Mouse (Mus musculus): Measurements from ENCODE around the gene Rnf103. TPM values are rescaled to one million over a fixed set of nuclear protein-coding genes. Genes with fewer than 3 reads are reported as not detected.
"Not testable (repeated sequence)": the region's sequence is repeated elsewhere in the genome, so short reads cannot be mapped to it uniquely, and the experiment has no call there.

Rnf103 gene
- 1 to 10 TPM; 3.6 to 6.5 (median 6.3) TPM for polyA plus RNA-seq (2017; shearing (Covaris generic))

DNA sequence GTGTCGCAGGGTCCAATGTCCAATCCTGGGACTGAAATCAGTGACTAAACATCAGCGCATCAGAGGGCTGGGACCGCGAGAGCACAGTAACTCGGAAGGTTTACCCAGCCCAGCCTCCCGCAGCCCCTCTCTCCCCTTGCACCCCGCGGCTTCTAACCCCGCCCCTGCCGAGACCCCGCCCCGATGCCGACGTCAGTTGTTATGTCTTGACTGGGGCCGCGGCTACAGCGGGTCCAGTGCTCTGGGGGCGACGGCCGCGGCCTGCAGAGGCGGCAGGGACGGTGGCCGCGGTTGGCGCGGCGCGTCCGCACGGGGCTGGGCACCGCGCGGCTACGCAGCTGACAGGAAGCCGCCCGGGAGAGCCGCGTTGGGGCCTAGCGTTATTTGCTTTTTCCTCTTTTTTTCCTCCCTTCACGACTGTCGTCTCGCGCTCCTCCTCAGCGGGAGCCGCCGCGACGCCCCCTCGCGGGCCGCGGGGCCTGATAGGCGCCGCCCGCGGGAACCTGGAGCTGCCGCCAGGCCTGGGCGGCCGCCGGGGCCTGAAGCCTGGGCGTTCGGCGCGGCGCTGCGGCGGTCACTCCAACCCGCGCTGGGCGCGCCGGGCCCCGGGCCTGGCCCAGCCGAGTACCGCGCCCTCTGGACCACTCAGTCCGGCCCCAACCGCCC is at the start of gene Rnf103:
Rnf103 (plus strand) TSS at position 220 of the 666 bp plus-strand sequence.
- peak; percentile 81 for ATAC-seq

DNA sequence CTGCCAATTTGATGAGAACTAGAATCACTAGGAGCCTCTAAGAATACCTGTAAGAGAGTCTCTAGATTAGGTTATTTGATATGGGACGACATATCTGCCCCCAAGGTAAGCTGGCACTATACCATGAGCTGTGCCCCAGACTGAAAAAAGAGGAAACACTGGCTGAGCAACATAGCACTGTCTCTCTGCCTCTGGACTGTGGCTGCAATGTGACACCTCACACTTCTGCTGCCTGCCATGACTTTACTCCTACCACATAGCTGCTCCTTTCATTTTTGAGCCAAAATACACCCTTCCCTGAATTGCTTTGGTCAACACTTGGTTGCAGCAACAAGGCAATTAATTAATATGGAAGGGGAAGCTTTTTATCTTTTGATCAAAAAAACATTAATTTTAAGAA is 48.9 kb upstream of the Rnf103 start:
- ATAC-seq, result no peak

GRCm38 (mm10) chr6:71445560-71445959 is 48.1 kb upstream of the Rnf103 start:
- ATAC-seq, result no peak

DNA sequence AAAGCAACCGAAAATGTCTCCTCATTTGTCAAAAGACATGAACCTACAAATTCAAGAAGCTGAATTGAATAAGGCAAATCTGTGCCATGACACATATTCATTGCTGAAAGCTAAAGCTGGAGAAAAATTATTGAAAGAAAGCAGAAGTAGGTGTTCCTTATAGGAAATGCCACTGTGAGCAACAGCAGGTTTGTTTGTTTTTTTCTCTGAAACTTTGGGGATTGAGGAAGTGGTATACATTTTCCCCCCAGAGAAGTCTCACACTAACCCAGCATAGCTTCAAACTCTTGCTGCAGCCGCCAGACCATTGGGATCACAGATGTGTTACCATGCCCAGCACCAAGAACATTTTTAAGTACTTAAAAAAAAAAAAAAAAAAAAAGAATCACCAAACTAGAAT is 40.9 kb upstream of the Rnf103 start:
- ATAC-seq, result no peak

DNA sequence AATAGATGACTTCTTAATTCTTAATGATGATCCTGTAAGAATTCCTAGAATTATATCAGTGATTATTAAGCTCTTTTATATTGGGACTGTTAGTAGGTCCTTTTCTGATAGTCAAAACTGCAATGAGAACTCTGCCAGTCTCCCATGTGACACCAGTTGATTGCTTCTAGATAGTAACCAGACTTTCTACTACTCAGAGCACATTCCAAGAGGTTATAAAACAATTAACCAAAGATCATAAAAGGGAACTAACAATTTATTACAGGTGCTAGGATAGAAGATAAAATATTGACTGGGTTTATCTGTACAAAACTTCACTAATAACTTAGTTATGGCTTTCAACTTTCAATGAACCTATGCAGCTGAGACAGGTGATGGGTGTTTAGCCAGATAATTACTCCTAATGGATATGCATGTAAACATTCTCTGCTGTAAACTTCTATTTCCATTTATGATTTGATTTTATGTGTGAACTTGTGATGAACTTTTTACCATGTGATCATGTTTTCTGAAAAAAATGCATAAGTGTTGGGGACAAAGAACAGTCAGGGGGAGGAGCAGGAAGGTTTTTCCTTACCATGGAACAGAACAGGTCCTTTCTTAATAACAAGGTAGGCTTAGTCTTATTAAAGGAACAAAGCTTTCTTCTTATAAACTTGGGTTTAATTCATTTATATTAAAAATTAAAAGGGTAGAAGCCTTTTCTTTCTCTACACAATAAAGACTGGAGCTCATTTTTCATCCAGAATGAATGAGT is 39.5 kb upstream of the Rnf103 start:
- ATAC-seq, result not testable (repeated sequence)

DNA sequence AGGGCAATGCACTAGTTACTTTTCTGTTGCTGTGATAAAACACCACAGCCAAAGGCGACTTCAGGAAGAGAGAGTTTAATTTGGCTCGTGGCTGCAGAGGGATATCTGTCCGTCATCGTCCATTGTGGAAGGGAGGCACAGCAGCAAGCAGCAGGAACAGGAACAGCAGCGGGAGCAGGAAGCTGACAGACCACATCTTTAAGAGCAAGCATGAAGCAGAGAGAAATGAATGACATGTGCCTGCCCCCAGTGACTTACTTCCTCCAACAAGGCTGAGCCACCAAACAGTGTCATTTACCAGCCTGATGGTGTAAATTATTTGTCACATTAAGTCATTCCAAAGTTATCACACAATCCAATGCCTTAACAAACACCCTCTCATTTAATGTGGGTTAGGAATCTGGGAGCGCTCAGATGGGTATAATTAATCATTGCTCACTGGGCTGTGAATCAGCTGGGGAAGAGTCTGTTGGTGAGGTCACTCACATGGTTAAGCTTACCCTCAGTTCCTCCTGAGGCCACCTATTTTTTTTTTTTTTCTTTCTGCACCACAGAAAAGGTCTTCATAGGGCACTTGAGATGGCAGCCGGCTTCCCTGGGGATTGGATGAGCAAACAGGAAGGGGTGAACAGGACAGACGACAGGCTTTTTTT is 35.6 kb upstream of the Rnf103 start:
- ATAC-seq, result no peak

DNA sequence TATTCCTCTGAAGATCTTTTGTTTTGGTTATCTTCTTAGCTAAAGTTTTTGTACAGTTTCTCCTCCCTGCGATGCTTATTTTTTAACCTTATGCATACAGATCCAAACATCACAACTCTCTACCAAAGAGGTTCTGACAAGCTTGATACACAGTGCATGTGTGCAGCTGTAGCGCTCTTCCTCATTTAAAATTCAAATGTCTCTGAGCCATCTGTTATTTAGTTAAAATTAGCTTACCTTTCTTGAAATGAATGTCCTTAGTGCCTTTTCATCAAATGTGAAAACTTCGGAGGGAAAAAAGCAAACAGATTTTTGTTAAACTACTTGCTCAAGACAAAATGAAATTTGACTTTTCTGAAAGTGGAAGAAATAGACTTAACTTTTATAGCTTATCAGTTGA is 28.5 kb upstream of the Rnf103 start:
- ATAC-seq, result no peak

DNA sequence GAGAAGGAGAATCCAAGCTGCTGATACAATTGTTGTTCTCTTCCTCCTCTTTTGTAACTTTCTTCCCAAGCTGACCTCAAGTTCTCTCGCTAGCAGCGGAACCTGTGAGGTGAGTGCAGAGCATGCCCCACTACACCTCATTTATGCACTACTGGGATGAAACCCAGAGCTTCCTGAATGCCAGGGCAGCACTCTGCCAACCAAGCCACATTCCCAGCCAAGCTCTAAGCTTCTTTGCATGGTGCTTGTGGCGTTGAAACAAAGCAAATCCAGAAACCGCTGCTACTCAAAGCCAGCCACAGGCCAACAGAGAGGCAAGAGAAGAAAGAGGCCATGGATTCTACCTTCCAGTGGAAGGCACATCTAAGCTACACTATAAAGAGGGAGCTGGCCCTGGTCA is 25.9 kb upstream of the Rnf103 start:
- ATAC-seq, result no peak

DNA sequence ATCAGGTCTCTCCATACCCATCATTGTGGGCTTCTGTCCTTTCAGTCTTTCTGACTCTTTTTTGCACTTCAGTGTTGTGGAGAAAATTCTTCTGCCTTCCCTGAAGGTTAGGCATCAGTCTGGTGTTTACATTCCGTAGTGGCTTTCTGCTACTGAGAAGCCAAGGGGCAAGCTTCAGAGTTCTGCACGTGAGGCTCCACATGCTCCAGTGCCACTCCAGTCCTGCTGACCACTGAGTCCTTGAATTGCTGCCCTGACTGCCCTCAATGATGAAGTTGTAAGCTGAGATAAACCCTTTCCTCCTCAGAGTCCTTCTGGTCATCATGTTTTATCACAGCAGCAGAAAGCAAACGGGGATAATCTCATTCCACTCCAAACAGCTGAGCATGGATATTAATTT is 24.4 kb upstream of the Rnf103 start:
- no peak for ATAC-seq

GRCm38 (mm10) chr6:71471830-71472520 is 21.7 kb upstream of the Rnf103 start:
- no peak for ATAC-seq

DNA sequence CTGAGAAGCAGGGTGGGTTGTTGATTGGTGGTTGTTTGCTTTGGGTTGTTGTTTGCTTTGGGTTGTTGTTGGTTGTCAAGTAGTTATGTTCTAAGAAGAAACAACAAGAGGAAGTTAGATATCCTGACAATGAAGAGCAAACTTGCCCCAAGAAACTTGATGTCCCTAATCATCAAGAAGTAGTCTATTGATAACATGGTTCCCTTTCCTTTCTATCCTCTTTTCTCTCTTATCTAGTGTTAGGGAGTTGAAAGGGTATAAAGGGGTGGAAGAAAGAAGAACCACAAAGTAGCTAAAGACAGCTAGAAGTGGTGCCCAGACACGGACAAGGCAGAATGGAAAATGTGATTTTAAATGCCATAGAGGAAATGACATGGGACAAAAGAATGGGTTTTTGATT is 20.9 kb upstream of the Rnf103 start:
- ATAC-seq, result no peak

DNA sequence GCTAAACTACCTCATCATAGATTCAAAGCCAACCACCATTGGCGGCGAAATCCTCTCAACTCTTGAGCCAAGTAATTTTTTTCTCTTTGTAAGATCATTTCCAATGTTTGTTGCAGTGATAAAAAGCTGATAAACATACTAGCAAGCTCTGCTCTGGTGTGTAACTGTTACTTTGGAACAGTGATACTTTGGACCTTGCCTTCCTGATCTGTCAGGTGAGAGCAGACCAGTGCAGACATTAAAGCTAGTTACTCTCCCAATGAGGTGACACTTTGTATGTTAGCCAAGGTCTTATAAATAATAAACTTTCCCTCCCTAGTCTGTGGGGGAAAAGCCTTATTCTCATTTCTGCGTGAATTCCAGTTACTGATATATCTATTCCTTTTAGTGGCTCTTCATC is 18.1 kb upstream of the Rnf103 start:
- no peak for ATAC-seq

- ATAC-seq, result no peak
These were observed 16.9 kb upstream of the Rnf103 start for GRCm38 (mm10) chr6:71476783-71477182.

DNA sequence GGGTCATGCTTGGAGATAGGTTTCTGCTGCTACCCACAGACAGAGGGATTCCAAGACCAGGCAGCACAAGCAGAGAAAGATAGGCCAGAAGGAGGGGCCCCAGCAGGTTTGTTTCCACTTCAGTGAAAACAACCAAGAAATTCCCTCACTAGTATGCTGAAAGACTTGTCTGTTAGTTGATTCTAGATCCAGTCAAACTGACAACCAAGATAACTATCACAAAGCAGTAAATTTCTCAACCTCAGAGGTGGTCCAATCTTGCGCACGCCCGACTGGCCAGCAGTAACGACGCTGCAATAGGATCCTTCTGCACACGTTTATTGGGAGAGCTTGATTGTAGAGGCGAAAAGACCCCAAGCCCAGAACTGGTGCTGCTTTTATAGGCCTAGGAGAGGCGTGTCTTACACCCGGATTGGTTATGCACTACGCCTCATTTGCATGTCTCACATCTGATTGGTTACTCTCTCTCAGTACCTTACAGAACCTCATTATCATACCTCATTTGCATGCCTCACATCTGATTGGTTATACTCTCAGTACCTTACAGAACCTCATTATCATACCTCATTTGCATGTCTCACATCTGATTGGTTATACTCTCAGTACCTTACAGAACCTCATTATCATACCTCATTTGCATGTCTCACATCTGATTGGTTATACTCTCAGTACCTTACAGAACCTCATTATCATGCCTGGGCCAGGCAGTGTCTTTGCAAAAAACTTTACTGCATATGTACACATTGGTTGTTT is 14.7 kb upstream of the Rnf103 start:
- not testable (repeated sequence) for ATAC-seq

GRCm38 (mm10) chr6:71479588-71479987 is 14.1 kb upstream of the Rnf103 start:
- ATAC-seq, result not testable (repeated sequence)

DNA sequence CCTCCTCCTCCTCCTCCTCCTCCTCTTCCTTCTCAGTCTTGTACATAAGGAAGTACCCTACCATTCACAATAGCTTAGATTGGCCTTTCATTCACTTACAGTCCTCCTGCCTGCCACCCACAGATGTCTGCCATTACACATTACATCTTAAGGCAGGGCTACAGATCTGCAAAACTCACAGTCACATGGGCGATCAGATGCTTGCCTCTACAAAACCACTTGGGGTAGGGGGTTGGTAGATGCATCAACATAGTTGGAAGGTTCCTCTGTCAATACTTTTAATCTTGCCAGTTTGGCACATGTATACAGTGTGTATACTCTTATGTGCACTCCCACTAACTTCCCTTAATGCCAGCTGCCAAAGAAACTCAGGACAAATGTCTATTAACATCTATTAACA is 13.6 kb upstream of the Rnf103 start:
- ATAC-seq, result no peak

DNA sequence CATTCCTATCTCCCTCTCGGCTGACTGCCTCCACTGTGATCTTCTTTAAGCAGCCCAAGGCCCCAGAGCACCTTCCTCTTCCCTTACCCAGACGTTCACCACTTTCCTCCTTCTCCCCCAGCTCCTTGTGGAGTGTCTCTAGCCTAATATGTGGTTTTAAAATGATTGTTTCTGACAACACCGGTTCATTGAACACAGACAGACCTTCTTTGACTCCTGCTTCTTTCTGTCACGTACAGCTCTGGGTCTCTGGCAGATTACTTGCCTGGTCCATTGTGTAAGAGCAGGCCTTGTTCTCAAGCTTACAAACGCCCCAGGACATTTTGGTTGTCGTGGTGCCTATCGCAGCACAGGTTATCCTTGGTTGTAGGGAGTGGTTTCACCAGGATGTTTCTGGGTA is 12.6 kb upstream of the Rnf103 start:
- no peak for ATAC-seq

GRCm38 (mm10) chr6:71485246-71485645 is 8.4 kb upstream of the Rnf103 start:
- ATAC-seq, result no peak

DNA sequence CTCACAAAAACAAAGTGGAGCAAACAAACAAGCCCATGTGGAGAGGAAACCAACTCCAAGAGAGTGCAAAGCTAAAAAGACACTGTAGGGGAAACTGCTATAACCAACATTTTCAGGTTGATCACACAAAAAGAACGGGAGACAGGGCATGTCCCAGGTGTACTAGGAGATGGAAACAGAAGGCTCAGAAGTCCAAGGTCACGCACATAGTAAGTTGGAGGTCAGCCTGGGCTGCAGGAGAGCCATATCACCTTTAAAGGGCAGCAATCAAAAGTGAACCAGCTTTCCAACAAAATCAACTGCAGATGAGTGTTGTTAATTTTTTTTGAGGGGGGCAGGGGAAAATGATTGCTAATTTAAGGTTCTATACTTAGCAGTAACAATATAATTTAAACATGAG is 7.5 kb upstream of the Rnf103 start:
- ATAC-seq, result no peak

DNA sequence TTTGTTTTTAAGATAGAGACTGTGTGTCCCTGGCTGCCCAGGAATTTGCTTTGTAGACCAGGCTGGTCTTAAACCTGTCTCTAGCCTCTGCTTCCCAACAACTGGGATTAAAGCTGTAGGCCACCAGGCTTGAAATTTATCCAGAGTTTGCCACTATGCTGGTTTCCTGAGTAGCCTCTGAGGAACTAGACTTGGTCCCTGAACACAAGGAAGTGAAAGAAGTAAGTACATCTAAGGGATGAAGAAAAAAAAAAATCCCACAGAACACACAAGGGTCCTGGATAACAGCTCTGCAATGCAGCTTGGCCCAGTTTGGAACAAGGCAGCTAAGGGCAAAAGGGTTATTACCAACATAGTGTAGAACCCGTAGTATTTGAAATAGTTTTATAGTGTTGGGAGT is 6.8 kb upstream of the Rnf103 start:
- ATAC-seq, result no peak

- ATAC-seq, result no peak
These were observed 5.7 kb upstream of the Rnf103 start for GRCm38 (mm10) chr6:71487966-71488365.

DNA sequence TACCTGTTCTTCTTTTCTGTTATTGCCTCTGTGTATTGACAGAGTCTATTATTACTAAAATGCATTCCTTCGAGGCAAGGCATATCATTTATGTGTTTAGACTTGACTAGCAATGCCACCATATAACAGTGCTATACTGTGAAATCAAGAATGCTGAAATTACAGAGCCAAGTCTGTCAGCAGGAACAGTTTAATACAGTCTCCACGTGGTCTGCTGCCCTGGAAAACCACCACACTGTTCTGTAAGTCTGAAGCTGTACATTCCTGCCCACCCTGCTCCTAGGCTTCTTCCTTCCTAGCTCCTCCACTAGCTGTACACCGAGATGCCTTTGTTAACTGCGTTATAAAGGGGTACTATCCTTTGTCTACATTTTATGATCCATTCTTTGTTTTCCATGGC is 1.6 kb upstream of the Rnf103 start:
- ATAC-seq, result no peak
